Mouse (Mus musculus) C2C12 (cell line): Measurements from ENCODE around the gene Zbtb18. TPM values are rescaled to one million over a fixed set of nuclear protein-coding genes. Genes with fewer than 3 reads are reported as not detected.

Experiments used
- H3K27me3 ChIP-seq: one replicate; pipeline ENCODE4 v1.6.1; 2011; ENCODE audit not compliant: control insufficient read depth, insufficient read depth, insufficient read length
- H3K36me3 ChIP-seq: one replicate; pipeline ENCODE4 v1.6.1; 2011; ENCODE audit not compliant: control insufficient read depth, insufficient read depth
- H3K4me3 ChIP-seq: one replicate; pipeline ENCODE4 v1.5.1; 2011; ENCODE audit warnings: mild to moderate bottlenecking, control low read depth; ENCODE audit not compliant: poor library complexity, insufficient read depth, severe bottlenecking
- H3K79me2 ChIP-seq: one replicate; pipeline ENCODE4 v1.6.1; 2011; ENCODE audit not compliant: control insufficient read depth, insufficient read depth
- H3K79me3 ChIP-seq: one replicate; pipeline ENCODE4 v1.6.1; 2011; ENCODE audit warnings: low read depth, control low read depth
- H3ac ChIP-seq: one replicate; pipeline ENCODE3; 2011; ENCODE audit warnings: low read depth; ENCODE audit not compliant: control insufficient read depth, insufficient read length
- CEBPB ChIP-seq: IDR thresholded peaks from one replicate; pipeline ENCODE4 v1.6.1; 2011; ENCODE audit warnings: low read depth, mild to moderate bottlenecking, control low read depth, moderate library complexity
- CTCF ChIP-seq: IDR thresholded peaks from one replicate; pipeline ENCODE4 v1.5.1; 2011; ENCODE audit not compliant: control insufficient read depth, insufficient read depth, insufficient read length
- FOSL1 ChIP-seq: IDR thresholded peaks from one replicate; pipeline ENCODE4 v1.8.0; 2011; ENCODE audit warnings: mild to moderate bottlenecking, low read length; ENCODE audit not compliant: poor library complexity, insufficient read depth, severe bottlenecking
- MAX ChIP-seq: IDR thresholded peaks from one replicate; pipeline ENCODE4 v1.6.1; 2011; ENCODE audit warnings: mild to moderate bottlenecking, control low read depth
- MYOD1 ChIP-seq: IDR thresholded peaks from one replicate; pipeline ENCODE4 v1.6.1; 2011; ENCODE audit warnings: low read depth; ENCODE audit not compliant: control insufficient read depth, insufficient read length
- MYOG ChIP-seq: IDR thresholded peaks from one replicate; pipeline ENCODE4 v1.6.1; 2011; ENCODE audit not compliant: control insufficient read depth, insufficient read length; ENCODE audit errors: extremely low read depth
- USF1 ChIP-seq: IDR thresholded peaks from one replicate; pipeline ENCODE4 v1.6.1; 2011; ENCODE audit warnings: low read depth, mild to moderate bottlenecking, control low read depth, moderate library complexity
- long read RNA-seq, 2 experiments: library from polyadenylated mRNA; unstranded; transcript quantifications; one replicate each; pipeline ENCODE4 v2.0.0; 2019 to 2020
- polyA plus RNA-seq: library from polyadenylated mRNA; unstranded; fragments of >200 nt; fragmentation: generic; extraction: Trizol; gene quantifications from one replicate; pipeline ENCODE4 v1.2.1, GENCODE M21; 2012; ENCODE audit warnings: missing spikeins

The Zbtb18 gene
- polyA plus RNA-seq = 7.5 TPM
- long read RNA-seq, experiment 1, full-length matches to known transcripts = 3 of 3 reads
- long read RNA-seq, experiment 1, partial matches to known transcripts = 0 of 3 reads
- long read RNA-seq, experiment 1, other reads (novel, unspliced or antisense) = 0 of 3 reads
- long read RNA-seq, experiment 2 = 0 reads

- H3K79me3 ChIP-seq = no peaks in the 10 kb centered on the region
- no peaks in the 10 kb centered on the region for H3K27me3 ChIP-seq
- H3K79me2 ChIP-seq = peaks cover 10% of the 10 kb centered on the region
- TF ChIP-seq USF1 = no peak
- TF ChIP-seq MYOD1 = no peak
- TF ChIP-seq MYOG = no peak
- no peak for TF ChIP-seq FOSL1
- TF ChIP-seq MAX = no peak
- TF ChIP-seq CTCF = no peak
- TF ChIP-seq CEBPB = no peak
- peak within 1 kb of the TSS; percentile 57 for H3K4me3 ChIP-seq
- H3K36me3 ChIP-seq = peaks cover 6% of the 10 kb centered on the region
- peak within 1 kb of the TSS; percentile 99 for H3ac ChIP-seq
Observed at GRCm38 (mm10) chr1:177442196-177442808, at the start of gene Zbtb18. Gene Zbtb18, plus strand, starts transcription at chr1:177442351.

- TF ChIP-seq CTCF (no peak), MYOD1 (no peak), USF1 (no peak), MYOG (no peak), MAX (no peak), CEBPB (no peak), FOSL1 (no peak)
- H3ac ChIP-seq = no peak overlapping the region
- no peaks in the 10 kb centered on the region for H3K79me2 ChIP-seq
- no peak overlapping the region for H3K4me3 ChIP-seq
- no peaks in the 10 kb centered on the region for H3K36me3 ChIP-seq
- no peaks in the 10 kb centered on the region for H3K79me3 ChIP-seq
- peaks cover 4% of the 10 kb centered on the region for H3K27me3 ChIP-seq
Observed at GRCm38 (mm10) chr1:177397455-177397854, 44.7 kb upstream of the Zbtb18 start.

DNA sequence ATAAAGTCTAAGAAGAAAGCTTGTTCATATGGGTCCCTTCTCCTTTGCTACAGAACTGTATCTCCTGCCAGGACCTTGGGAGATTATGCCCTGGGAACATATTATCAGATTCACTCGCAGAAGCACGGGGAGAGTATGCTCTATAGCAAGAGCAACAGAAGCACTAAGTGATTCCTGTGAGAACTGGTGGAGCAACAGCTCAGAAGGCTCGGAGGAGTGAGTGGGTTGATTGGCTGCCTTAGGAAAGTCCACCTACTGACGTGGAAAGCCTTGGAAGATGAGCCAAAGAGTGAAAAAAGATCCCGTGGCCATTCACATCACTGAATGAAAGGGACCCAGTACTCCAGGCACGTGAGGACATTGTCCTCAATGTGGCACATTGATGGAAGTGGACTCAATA, 37.0 kb upstream of the Zbtb18 start:
- Histone ChIP-seq H3ac (no peak overlapping the region), H3K27me3 (no peaks in the 10 kb centered on the region), H3K79me3 (no peaks in the 10 kb centered on the region), H3K36me3 (no peaks in the 10 kb centered on the region), H3K79me2 (no peaks in the 10 kb centered on the region), H3K4me3 (no peak overlapping the region)
- TF ChIP-seq FOSL1 (no peak), CTCF (no peak), CEBPB (no peak), USF1 (no peak), MAX (no peak), MYOD1 (no peak), MYOG (no peak)

- Histone ChIP-seq H3ac (no peak overlapping the region), H3K27me3 (peaks cover 4% of the 10 kb centered on the region), H3K36me3 (no peaks in the 10 kb centered on the region), H3K4me3 (no peak overlapping the region), H3K79me3 (no peaks in the 10 kb centered on the region), H3K79me2 (no peaks in the 10 kb centered on the region)
- TF ChIP-seq USF1 = no peak
- TF ChIP-seq MAX = no peak
- TF ChIP-seq MYOD1 = no peak
- no peak for TF ChIP-seq CTCF
- TF ChIP-seq FOSL1 = no peak
- TF ChIP-seq MYOG = no peak
- no peak for TF ChIP-seq CEBPB
Observed at GRCm38 (mm10) chr1:177408690-177409089, 33.5 kb upstream of the Zbtb18 start.

DNA sequence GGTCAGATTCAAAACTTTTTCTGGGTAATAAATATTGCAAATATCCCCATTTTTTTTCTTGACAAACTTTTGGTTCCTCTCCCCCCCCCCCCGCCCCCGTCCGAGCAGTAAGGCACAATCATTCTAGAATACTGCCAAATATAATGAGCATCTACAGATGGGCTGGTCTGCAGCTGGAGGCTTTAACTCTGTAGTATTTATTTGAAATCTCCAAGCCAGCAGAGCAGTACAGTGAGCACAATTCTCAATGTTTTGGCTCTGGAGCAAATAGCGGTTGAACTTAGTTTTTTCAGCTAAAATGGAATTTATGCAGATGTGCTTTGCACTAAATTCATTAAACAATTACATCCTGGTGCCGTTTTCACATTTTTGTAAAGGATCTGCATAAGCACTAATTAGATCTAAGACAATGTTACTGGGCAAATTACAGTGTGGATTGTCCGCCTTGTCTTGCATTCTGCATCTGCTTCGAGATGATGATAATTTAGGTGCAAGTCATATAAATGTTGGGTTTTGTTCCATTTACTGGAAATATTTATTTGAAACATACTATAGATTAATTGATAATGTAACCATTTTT, 31.3 kb upstream of the Zbtb18 start:
- H3K79me3 ChIP-seq = no peaks in the 10 kb centered on the region
- no peaks in the 10 kb centered on the region for H3K36me3 ChIP-seq
- TF ChIP-seq MYOD1 (no peak), USF1 (no peak), CTCF (no peak), MAX (no peak), FOSL1 (no peak), MYOG (no peak), CEBPB (no peak)
- H3K27me3 ChIP-seq = peaks cover 4% of the 10 kb centered on the region
- H3K4me3 ChIP-seq = no peak overlapping the region
- H3K79me2 ChIP-seq = no peaks in the 10 kb centered on the region
- no peak overlapping the region for H3ac ChIP-seq
